Mouse (Mus musculus) embryonic fibroblast, embryonic 13.5 days (primary cell): Measurements from ENCODE around the gene Thsd4.

Experiments
- CTCF ChIP-seq: IDR thresholded peaks from 2 replicates; pipeline ENCODE4 v1.5.1; 2011; ENCODE audit warnings: mild to moderate bottlenecking, control low read depth, low read length, moderate library complexity, borderline replicate concordance; ENCODE audit not compliant: insufficient read depth
- POLR2A ChIP-seq: IDR thresholded peaks from 2 replicates; pipeline ENCODE4 v1.6.1; 2011; ENCODE audit warnings: low read depth, mild to moderate bottlenecking, control low read depth, low read length, moderate library complexity

DNA sequence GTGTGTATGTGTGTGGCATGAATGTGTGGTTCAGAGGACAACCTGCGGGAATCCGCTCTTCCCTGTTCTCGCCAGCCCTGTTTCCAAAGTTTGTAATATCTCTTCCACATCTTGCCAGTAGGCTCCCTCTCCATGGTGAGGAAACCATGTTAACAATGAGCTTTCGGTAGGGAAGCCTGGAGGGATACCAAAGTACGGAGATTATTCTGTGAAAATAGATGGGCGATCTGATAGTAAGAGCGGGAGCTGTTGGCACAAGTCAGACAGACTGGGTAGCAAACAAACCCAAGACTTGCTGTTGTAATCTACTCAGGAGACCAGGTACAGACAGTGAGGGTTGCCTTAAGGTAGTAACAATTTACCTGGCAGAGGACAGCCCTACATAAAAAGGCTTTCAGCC is 42.0 kb upstream of the Thsd4 start:
- no peak for TF ChIP-seq CTCF
- TF ChIP-seq POLR2A: no peak
